Mouse (Mus musculus): ENCODE results near the gene Nudt7.

Gene Nudt7

GRCm38 (mm10) chr8:114142199-114142598 lies 8.8 kb downstream of the Nudt7 start:
- DNase-seq (ENCODE audit: low read depth, low spot score) = no peak

- no peak for DNase-seq (ENCODE audit: low read depth, low spot score)
Observed at GRCm38 (mm10) chr8:114143645-114144290, 10.4 kb downstream of the Nudt7 start.

DNA sequence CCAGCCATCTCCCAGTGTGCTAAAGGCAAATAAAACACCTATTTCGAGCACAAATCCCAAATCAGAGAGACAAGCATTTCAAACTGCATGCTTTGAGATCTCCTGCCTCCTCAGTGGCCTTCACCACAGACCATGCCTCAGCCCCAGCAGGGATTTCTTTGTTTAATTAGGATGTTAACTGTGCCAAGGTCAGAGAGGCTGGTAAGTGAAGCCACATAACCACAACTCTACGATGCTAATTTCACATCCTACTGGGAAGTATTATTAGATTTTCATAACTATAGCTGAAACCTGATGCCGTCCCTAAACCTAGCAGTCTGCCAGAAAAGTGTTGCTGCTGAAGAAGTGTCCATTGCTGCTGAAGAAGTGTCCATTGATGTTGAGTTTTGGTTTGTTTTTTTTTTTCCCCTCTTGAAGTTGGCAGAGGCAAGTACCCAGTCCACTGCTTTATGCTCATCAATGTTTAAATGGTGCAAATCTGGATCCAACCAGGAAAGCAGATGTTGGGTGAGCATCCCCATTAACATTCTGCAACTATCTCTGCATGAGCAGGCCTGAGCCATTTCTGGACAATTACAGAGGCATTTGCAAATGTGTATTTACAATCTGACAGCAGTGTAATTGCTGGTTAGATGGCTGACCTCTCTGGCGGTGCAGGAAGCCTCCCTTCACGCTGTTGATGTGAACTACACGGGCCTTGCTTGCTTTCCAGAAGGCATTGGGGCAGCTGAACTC lies 20.1 kb downstream of the Nudt7 start:
- DNase-seq (ENCODE audit: low read depth, low spot score) = no peak

DNA sequence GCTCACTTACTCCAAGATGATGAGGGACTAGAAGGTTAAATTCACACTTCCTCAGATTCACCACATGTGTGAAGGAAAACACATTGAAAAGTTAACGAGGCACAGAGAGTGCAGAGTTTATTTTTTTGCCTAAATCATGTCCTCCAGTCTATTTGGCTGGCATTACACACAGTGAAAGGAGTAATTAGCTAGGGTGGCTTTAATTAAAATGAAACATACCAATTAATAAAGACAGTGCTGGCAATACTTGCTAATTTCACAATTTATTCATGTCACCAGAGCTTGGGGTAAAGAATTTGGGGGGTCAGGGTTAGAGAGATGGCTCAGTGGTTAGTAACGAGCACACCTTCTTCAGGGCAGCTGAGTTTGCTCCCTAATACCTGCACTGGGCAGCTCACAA lies 25.2 kb downstream of the Nudt7 start:
- DNase-seq (ENCODE audit: low read depth, low spot score) = no peak

DNA sequence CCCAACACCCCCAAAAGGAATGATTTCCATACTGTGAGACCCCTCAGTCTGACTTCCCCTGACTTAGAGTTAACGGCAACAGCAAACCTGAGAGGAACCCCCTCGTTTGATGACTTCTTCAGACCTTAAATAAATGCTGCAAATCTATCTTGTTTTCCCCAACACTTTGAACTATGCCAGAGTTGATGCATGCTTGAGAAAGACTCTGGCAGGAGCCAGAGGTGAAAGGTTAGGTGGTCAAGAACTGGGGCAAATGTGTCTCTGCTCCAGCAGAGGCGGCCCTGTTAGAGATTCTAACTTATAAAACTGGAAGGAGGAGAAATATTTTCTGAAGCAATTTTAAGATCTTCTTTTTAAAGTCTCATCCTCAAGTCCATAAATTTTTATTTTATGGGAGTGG lies 26.3 kb downstream of the Nudt7 start:
- no peak for DNase-seq (ENCODE audit: low read depth, low spot score)

DNA sequence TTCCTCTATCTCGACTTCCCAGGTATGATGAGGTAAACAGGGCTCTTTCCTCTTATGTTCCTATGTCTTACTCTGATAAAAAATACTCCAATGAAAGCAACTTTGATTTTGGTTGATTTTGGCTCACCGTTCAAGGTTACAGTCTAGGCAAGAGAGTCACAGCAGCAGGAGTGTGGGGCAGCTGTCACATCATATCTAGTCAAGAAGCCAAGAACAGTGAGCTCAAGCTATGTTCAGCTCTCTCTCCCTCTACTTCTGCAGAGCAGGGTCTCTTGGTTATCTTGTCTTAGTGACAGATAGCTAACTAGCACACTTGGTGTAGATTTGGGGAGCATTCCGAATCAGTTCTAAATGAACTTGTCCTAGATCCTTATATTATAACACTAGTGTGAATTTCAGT lies 30.5 kb downstream of the Nudt7 start:
- no peak for DNase-seq (ENCODE audit: low read depth, low spot score)

- DNase-seq (ENCODE audit: low read depth, low spot score) = no peak
Observed at GRCm38 (mm10) chr8:114164444-114165096, 31.2 kb downstream of the Nudt7 start.

- DNase-seq (ENCODE audit: low read depth, low spot score) = no peak
Observed at GRCm38 (mm10) chr8:114165741-114166140, 32.4 kb downstream of the Nudt7 start.

GRCm38 (mm10) chr8:114176721-114177120 lies 43.4 kb downstream of the Nudt7 start:
- no peak for DNase-seq (ENCODE audit: low read depth, low spot score)

DNA sequence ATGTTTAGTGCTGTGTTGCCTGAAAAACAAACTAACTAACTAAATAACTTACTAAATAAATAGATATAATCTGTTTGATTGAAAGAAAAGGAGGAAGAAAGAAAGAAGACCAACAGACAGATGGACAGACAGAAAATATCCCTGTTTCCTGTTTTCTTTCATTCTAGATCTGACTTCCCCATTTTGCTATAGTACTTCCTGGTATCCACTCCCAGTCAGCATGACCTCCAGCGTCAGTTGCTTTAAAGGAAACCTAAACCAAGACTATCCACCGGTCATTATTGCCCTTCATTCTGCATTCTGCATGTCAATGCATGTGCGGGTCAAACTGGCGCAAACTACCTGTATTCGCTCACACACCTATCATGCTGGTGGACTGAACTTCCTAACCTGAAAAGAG lies 60.0 kb downstream of the Nudt7 start:
- no peak for DNase-seq (ENCODE audit: low read depth, low spot score)

- DNase-seq (ENCODE audit: low read depth, low spot score) = no peak
Observed at GRCm38 (mm10) chr8:114198990-114199389, 65.6 kb downstream of the Nudt7 start.

All from CD4-positive, CD25-positive, alpha-beta regulatory T cell, adult 2 months (primary cell).